Mouse (Mus musculus): ENCODE measurements around the gene Vstm5.
A peak's percentile ranks its signal among the peaks of the same experiment; 100 is the strongest.
"Not testable (repeated sequence)": the region's sequence is repeated elsewhere in the genome, so short reads cannot be mapped to it uniquely, and the experiment has no call there.

The Vstm5 gene

GRCm38 (mm10) chr9:15254501-15254900 lies 15.7 kb downstream of the Vstm5 start:
- no peak for ATAC-seq (ENCODE audit: insufficient number of reproducible peaks, low FRiP score, low TSS enrichment)

DNA sequence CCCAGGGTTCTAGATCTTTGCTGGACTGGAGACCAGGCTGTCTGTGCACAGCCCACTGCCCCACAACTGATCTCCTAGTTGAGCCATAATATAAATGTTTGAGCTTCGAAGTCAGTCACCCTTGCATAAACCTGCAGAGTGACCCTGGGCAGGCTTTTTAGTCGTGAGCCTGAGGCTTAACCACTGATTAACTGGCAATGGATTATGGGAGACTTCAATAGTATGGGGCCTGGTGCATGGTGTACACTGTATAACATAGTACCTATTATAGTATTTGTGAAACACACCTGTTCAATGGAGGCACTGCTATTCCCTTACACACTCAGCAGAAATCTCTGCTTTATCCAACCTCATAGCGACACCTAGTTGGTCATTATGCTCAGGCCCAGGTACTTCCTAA lies 17.4 kb downstream of the Vstm5 start:
- ATAC-seq (ENCODE audit: insufficient number of reproducible peaks, low FRiP score, low TSS enrichment): no peak

DNA sequence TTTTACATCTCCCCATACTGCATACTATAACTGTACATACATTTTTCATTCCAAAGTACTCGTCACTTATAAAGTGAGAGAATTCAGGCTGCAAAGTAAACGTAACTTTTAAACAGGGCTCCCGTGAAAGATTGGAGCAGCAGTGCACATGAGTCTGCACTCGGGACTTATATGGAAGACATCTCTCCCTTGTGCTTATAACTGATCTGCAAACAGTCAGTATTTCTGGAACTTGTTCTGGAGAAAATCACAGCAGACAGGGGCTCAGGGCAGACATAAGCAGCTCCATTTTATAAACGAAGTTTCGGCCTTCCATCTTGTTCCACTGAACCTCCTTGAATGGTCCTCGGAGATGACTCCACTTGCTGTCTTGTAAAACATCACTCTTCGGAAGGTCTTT lies 23.1 kb downstream of the Vstm5 start:
- ATAC-seq (ENCODE audit: insufficient number of reproducible peaks, low FRiP score, low TSS enrichment): no peak

DNA sequence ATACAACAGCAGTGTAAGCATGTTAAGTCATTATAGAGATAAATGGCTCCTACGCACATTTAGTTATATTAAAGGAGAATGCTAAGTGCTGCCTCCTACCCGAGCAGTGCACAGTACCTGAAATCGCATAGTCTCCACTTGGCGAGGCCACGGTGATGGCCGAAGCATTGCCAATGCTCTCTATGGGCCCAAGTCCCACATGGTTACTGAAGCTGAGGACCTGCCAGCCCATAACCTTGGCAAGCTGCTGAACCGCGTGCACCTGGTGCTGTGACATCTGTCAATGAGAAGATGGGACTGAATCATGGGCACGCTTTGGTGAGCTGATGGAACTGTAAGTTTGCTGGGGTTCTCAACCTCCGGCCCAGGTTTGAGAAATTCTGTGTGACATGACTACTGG lies 24.6 kb downstream of the Vstm5 start:
- peak; percentile 78; the same call in 1 of the 2 replicates for ATAC-seq (ENCODE audit: insufficient number of reproducible peaks, low FRiP score, low TSS enrichment)

DNA sequence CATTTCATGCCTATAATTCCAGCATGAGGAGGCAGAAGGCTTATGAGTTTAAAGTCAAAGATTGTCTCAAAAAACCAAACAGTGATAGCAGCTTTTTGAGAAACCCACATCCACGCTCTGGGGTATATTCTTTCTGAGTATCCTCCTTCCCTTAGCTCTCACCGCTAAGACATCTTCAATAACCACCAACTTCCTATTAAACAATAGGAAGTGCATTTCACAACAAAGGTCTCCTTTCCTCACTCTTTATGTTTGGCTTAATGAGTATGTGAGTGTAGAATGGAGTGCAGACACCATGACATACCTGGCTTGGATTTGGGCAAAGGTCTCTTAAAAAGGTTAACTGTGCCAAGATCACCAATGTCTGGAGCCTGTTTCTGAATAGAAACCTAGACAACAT lies 35.1 kb downstream of the Vstm5 start:
- no peak for ATAC-seq (ENCODE audit: insufficient number of reproducible peaks, low FRiP score, low TSS enrichment)

- no peak for ATAC-seq (ENCODE audit: insufficient number of reproducible peaks, low FRiP score, low TSS enrichment)
These were observed 38.0 kb downstream of the Vstm5 start for GRCm38 (mm10) chr9:15276855-15277254.

DNA sequence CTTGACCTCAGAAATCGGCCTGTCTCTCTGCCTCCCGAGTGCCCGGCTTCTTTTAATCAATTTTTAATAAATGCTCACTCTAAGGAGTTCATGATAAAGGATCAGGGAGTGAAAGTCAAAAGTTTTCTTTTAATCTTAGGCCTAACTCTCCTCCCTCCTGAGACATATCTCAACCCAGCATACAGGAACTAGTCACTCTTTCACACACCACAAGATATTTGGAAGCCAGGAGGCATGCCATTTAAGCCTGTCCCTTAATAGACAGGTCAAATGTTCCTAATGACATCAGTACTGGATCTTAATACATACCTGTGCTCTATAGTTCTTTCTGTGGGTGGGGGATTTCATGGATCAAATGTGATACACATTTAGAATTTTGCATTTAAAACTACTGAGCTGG lies 39.5 kb downstream of the Vstm5 start:
- no peak for ATAC-seq (ENCODE audit: insufficient number of reproducible peaks, low FRiP score, low TSS enrichment)

DNA sequence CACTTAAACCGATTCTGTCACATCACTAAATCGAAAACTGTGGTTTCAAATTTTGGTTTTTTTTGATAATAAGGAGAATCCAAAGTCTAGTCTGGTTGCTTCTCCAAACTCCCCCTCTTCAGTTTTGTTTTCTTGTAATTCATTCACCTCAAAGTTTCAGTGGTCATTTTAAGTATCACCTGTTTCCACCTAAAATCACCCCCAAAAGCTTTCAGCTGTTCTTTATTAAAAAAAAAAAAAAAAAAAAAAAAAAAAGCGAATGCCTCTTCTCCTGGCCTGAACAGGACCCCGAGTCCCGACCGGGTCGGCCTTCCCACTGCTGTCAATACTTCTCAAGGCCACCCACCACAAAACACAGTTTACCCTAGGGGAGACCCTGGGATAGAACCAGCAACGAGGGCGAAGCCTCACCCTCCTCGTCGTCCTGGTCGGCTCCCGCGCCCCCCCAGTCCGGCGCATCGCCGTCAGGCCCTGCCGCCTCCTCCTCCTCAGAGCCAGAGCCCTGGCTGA lies 40.3 kb downstream of the Vstm5 start:
- no peak for ATAC-seq (ENCODE audit: insufficient number of reproducible peaks, low FRiP score, low TSS enrichment)

GRCm38 (mm10) chr9:15279649-15280490 lies 41.0 kb downstream of the Vstm5 start, which contains the start of gene Med17:
Med17 (minus strand) TSS chr9:15279931.
- ATAC-seq (ENCODE audit: insufficient number of reproducible peaks, low FRiP score, low TSS enrichment): peak; percentile 94

DNA sequence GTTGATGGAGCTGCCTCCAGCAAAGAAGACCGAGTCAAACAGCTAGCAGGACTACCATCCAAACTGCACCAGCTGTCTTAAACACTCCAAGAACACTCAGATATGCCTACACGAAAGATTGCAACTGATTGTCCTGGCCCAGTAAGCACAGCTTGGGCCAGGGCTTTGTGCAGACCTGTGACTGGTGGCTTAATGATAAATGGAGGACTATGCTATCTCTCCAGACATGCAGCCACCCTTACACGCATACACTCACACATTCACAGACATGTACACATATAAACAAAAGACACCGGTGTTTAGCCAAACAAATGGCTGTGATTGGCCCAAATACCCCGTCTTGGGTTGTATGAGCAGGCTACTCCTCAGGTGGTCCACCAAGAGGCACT lies 41.6 kb downstream of the Vstm5 start:
- no peak for ATAC-seq (ENCODE audit: insufficient number of reproducible peaks, low FRiP score, low TSS enrichment)

GRCm38 (mm10) chr9:15285443-15285842 lies 46.6 kb downstream of the Vstm5 start:
- ATAC-seq (ENCODE audit: insufficient number of reproducible peaks, low FRiP score, low TSS enrichment): no peak

GRCm38 (mm10) chr9:15287846-15288245 lies 49.0 kb downstream of the Vstm5 start:
- ATAC-seq (ENCODE audit: insufficient number of reproducible peaks, low FRiP score, low TSS enrichment): no peak

- ATAC-seq (ENCODE audit: insufficient number of reproducible peaks, low FRiP score, low TSS enrichment): no peak
These were observed 49.6 kb downstream of the Vstm5 start for GRCm38 (mm10) chr9:15288402-15288801.

GRCm38 (mm10) chr9:15289251-15289650 lies 50.4 kb downstream of the Vstm5 start:
- ATAC-seq (ENCODE audit: insufficient number of reproducible peaks, low FRiP score, low TSS enrichment): no peak

GRCm38 (mm10) chr9:15297112-15297511 lies 58.3 kb downstream of the Vstm5 start:
- ATAC-seq (ENCODE audit: insufficient number of reproducible peaks, low FRiP score, low TSS enrichment): no peak

DNA sequence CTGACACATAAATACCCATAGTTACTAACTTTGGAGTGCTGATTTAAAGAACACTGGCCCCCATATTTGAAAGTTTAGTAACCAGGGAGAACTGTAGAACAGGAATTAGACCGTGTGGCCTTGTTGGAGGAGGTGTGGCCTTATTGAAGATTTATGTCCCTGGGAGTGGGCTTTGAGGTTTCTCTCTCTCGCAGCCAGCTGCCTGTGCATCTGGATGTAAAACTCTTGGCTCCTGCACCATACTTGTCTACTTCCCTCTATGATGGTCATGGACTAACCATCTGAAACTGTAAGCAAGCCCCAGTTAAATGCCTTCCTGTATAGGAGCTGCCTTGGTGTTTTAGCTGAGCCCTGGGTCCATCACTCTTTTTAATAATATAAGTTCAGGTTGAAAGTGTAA lies 59.6 kb downstream of the Vstm5 start:
- ATAC-seq (ENCODE audit: insufficient number of reproducible peaks, low FRiP score, low TSS enrichment): no peak

- ATAC-seq (ENCODE audit: insufficient number of reproducible peaks, low FRiP score, low TSS enrichment): no peak
These were observed 61.2 kb downstream of the Vstm5 start for GRCm38 (mm10) chr9:15300056-15300455.

- ATAC-seq (ENCODE audit: insufficient number of reproducible peaks, low FRiP score, low TSS enrichment): no peak
These were observed 62.6 kb downstream of the Vstm5 start for GRCm38 (mm10) chr9:15301399-15301798.

DNA sequence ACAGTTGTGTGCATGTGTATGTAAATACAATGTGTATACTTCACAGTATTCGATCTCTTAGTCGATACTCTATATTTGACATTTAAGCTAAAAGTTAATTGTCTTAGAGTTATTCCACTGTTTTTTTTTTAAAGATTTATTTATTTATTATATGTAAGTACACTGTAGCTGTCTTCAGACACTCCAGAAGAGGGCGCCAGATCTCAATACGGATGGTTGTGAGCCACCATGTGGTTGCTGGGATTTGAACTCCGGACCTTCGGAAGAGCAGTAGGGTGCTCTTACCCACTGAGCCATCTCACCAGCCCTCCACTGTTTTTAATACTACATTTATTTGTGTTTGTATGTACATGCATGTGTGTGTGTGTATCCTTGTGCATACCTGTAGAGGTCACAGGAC lies 63.2 kb downstream of the Vstm5 start:
- ATAC-seq (ENCODE audit: insufficient number of reproducible peaks, low FRiP score, low TSS enrichment): not testable (repeated sequence)

DNA sequence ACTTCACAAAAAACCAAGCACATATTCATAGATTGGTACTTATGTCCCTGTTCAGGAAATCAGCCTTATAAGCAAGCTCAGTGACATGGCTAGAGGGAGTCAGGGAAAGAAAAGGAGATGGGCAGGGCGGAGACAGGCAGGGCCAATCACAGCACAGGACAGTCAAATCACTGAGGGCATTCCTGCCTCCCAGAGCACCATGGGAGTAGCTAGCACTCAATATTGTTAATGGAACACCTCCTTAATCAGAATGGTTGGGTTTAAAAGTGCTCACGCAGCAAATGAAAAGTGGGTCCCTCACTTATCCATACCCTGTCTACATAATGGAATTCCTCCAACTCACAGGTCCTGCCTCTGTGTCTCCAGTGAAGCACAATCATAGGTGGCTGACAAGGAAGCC lies 64.0 kb downstream of the Vstm5 start:
- no peak for ATAC-seq (ENCODE audit: insufficient number of reproducible peaks, low FRiP score, low TSS enrichment)

GRCm38 (mm10) chr9:15305503-15306397 lies 66.9 kb downstream of the Vstm5 start, which contains the start of gene Taf1d:
Taf1d (plus strand) TSS chr9:15306214.
- ATAC-seq (ENCODE audit: insufficient number of reproducible peaks, low FRiP score, low TSS enrichment): peak; percentile 94

Measured in cerebellum, adult (tissue).